Mouse (Mus musculus): ENCODE measurements around the gene Msh5.
"Not testable (repeated sequence)": the region's sequence is repeated elsewhere in the genome, so short reads cannot be mapped to it uniquely, and the experiment has no call there.

Gene Msh5

GRCm38 (mm10) chr17:35045807-35046680 is 501 bp downstream of the Msh5 start:
- H3K27me3 ChIP-seq (ENCODE audit: control insufficient read depth, insufficient read depth, low read length, poor library complexity, severe bottlenecking): no peaks in the 10 kb centered on the region
- no peaks in the 10 kb centered on the region for H3K36me3 ChIP-seq (ENCODE audit: control insufficient read depth, insufficient read depth, low read length, poor library complexity, severe bottlenecking)
- DNase-seq (ENCODE audit: low read depth, low spot score): no peak

- Histone ChIP-seq H3K27me3 (ENCODE audit: control insufficient read depth, insufficient read depth, low read length, poor library complexity, severe bottlenecking) (no peaks in the 10 kb centered on the region), H3K36me3 (ENCODE audit: control insufficient read depth, insufficient read depth, low read length, poor library complexity, severe bottlenecking) (no peaks in the 10 kb centered on the region)
- no peak for DNase-seq (ENCODE audit: low read depth, low spot score)
Observed at GRCm38 (mm10) chr17:35044904-35045806, 1.4 kb downstream of the Msh5 start.

- Histone ChIP-seq H3K36me3 (ENCODE audit: control insufficient read depth, insufficient read depth, low read length, poor library complexity, severe bottlenecking) (no peaks in the 10 kb centered on the region), H3K27me3 (ENCODE audit: control insufficient read depth, insufficient read depth, low read length, poor library complexity, severe bottlenecking) (no peaks in the 10 kb centered on the region)
- no peak for DNase-seq (ENCODE audit: low read depth, low spot score)
Observed at GRCm38 (mm10) chr17:35043794-35044193, 2.8 kb downstream of the Msh5 start.

GRCm38 (mm10) chr17:35039121-35039873 is 7.2 kb downstream of the Msh5 start:
- H3K27me3 ChIP-seq (ENCODE audit: control insufficient read depth, insufficient read depth, low read length, poor library complexity, severe bottlenecking): no peaks in the 10 kb centered on the region
- H3K36me3 ChIP-seq (ENCODE audit: control insufficient read depth, insufficient read depth, low read length, poor library complexity, severe bottlenecking): no peaks in the 10 kb centered on the region
- no peak for DNase-seq (ENCODE audit: low read depth, low spot score)

- Histone ChIP-seq H3K27me3 (ENCODE audit: control insufficient read depth, insufficient read depth, low read length, poor library complexity, severe bottlenecking) (no peaks in the 10 kb centered on the region), H3K36me3 (ENCODE audit: control insufficient read depth, insufficient read depth, low read length, poor library complexity, severe bottlenecking) (no peaks in the 10 kb centered on the region)
- no peak for DNase-seq (ENCODE audit: low read depth, low spot score)
Observed at GRCm38 (mm10) chr17:35034896-35035295, 11.6 kb downstream of the Msh5 start.

GRCm38 (mm10) chr17:35033703-35034102 is 12.8 kb downstream of the Msh5 start:
- DNase-seq (ENCODE audit: low read depth, low spot score); H3K36me3 ChIP-seq (ENCODE audit: control insufficient read depth, insufficient read depth, low read length, poor library complexity, severe bottlenecking); H3K27me3 ChIP-seq (ENCODE audit: control insufficient read depth, insufficient read depth, low read length, poor library complexity, severe bottlenecking): not testable (repeated sequence)

GRCm38 (mm10) chr17:35032323-35032870 is 14.1 kb downstream of the Msh5 start:
- H3K36me3 ChIP-seq (ENCODE audit: control insufficient read depth, insufficient read depth, low read length, poor library complexity, severe bottlenecking): no peaks in the 10 kb centered on the region
- H3K27me3 ChIP-seq (ENCODE audit: control insufficient read depth, insufficient read depth, low read length, poor library complexity, severe bottlenecking): no peaks in the 10 kb centered on the region
- DNase-seq (ENCODE audit: low read depth, low spot score): peak; percentile 53

GRCm38 (mm10) chr17:35031880-35032279 is 14.7 kb downstream of the Msh5 start:
- Histone ChIP-seq H3K27me3 (ENCODE audit: control insufficient read depth, insufficient read depth, low read length, poor library complexity, severe bottlenecking) (no peaks in the 10 kb centered on the region), H3K36me3 (ENCODE audit: control insufficient read depth, insufficient read depth, low read length, poor library complexity, severe bottlenecking) (no peaks in the 10 kb centered on the region)
- DNase-seq (ENCODE audit: low read depth, low spot score): no peak

GRCm38 (mm10) chr17:35031272-35031671 is 15.3 kb downstream of the Msh5 start:
- no peaks in the 10 kb centered on the region for H3K36me3 ChIP-seq (ENCODE audit: control insufficient read depth, insufficient read depth, low read length, poor library complexity, severe bottlenecking)

GRCm38 (mm10) chr17:35029691-35030532 is 16.6 kb downstream of the Msh5 start:
- peak; percentile 63 for DNase-seq (ENCODE audit: low read depth, low spot score)
- H3K27me3 ChIP-seq (ENCODE audit: control insufficient read depth, insufficient read depth, low read length, poor library complexity, severe bottlenecking): no peaks in the 10 kb centered on the region
- H3K36me3 ChIP-seq (ENCODE audit: control insufficient read depth, insufficient read depth, low read length, poor library complexity, severe bottlenecking): no peaks in the 10 kb centered on the region

More at GRCm38 (mm10) chr17:35031272-35031671, 15.3 kb downstream of the Msh5 start:
- no peak for DNase-seq (ENCODE audit: low read depth, low spot score)
- no peaks in the 10 kb centered on the region for H3K27me3 ChIP-seq (ENCODE audit: control insufficient read depth, insufficient read depth, low read length, poor library complexity, severe bottlenecking)

- Histone ChIP-seq H3K36me3 (ENCODE audit: control insufficient read depth, insufficient read depth, low read length, poor library complexity, severe bottlenecking) (no peaks in the 10 kb centered on the region), H3K27me3 (ENCODE audit: control insufficient read depth, insufficient read depth, low read length, poor library complexity, severe bottlenecking) (no peaks in the 10 kb centered on the region)
- DNase-seq (ENCODE audit: low read depth, low spot score): no peak
Observed at GRCm38 (mm10) chr17:35028315-35028714, 18.2 kb downstream of the Msh5 start.

- peak; percentile 61 for DNase-seq (ENCODE audit: low read depth, low spot score)
- Histone ChIP-seq H3K27me3 (ENCODE audit: control insufficient read depth, insufficient read depth, low read length, poor library complexity, severe bottlenecking) (no peaks in the 10 kb centered on the region), H3K36me3 (ENCODE audit: control insufficient read depth, insufficient read depth, low read length, poor library complexity, severe bottlenecking) (no peaks in the 10 kb centered on the region)
Observed at GRCm38 (mm10) chr17:35027277-35028068, 19.1 kb downstream of the Msh5 start, which contains the start of gene Sapcd1. TSS of gene Sapcd1 (minus strand) at chr17:35028016.

GRCm38 (mm10) chr17:35026206-35026605 is 20.3 kb downstream of the Msh5 start:
- DNase-seq (ENCODE audit: low read depth, low spot score): no peak
- Histone ChIP-seq H3K36me3 (ENCODE audit: control insufficient read depth, insufficient read depth, low read length, poor library complexity, severe bottlenecking) (no peaks in the 10 kb centered on the region), H3K27me3 (ENCODE audit: control insufficient read depth, insufficient read depth, low read length, poor library complexity, severe bottlenecking) (no peaks in the 10 kb centered on the region)

Measured in splenic B cell, adult 2 months (primary cell).